Mouse (Mus musculus) olfactory bulb, adult 2 months (tissue): ENCODE data around the gene Pdxdc1.

ENCODE experiments used
- CTCF ChIP-seq: fragments of 200-500 bp; IDR thresholded peaks from 2 replicates; pipeline ENCODE4 v1.5.1; 2012; ENCODE audit warnings: low read depth, mild to moderate bottlenecking, low read length, moderate library complexity; ENCODE audit not compliant: insufficient read depth
- POLR2A ChIP-seq: fragments of 200-500 bp; IDR thresholded peaks from 2 replicates; pipeline ENCODE4 v1.6.1; 2012; ENCODE audit warnings: mild to moderate bottlenecking, low read depth, low read length, moderate library complexity; ENCODE audit not compliant: insufficient read depth

GRCm38 (mm10) chr16:13818560-13819393, 84.2 kb downstream of the Pdxdc1 start, which contains the start of gene Ntan1:
- no peak for TF ChIP-seq CTCF
- no peak; the same call in 1 of the 2 replicates for TF ChIP-seq POLR2A
